Mouse (Mus musculus) stomach, embryonic 16.5 days (tissue): Measurements from ENCODE around the gene Numb. TPM values are rescaled to one million over a fixed set of nuclear protein-coding genes. Genes with fewer than 3 reads are reported as not detected.

Experiments used
- ATAC-seq: fragments of 200-750 bp; cut with Nextera tagmentation; 2 replicates; pipeline ENCODE4 v1.8.0; 2017; ENCODE audit warnings: moderate number of reproducible peaks, moderate TSS enrichment; ENCODE audit not compliant: insufficient read depth, low FRiP score
- H3K27ac ChIP-seq: fragments of 300-500 bp; sonication (generic); 2 replicates; pipeline ENCODE4 v1.5.1; 2014; ENCODE audit warnings: low read length
- H3K27me3 ChIP-seq: fragments of 300-500 bp; sonication (generic); 2 replicates; pipeline ENCODE4 v1.6.1; 2014; ENCODE audit warnings: low read length, control low read depth, mixed read lengths; ENCODE audit not compliant: control insufficient read depth, insufficient read depth
- H3K36me3 ChIP-seq: fragments of 300-500 bp; sonication (generic); 2 replicates; pipeline ENCODE4 v1.6.1; 2014; ENCODE audit warnings: low read length; ENCODE audit not compliant: control insufficient read depth, insufficient read depth
- H3K4me1 ChIP-seq: fragments of 300-500 bp; sonication (generic); 2 replicates; pipeline ENCODE4 v1.6.1; 2014; ENCODE audit warnings: low read length, control low read depth, mixed read lengths; ENCODE audit not compliant: control insufficient read depth, insufficient read depth
- H3K4me2 ChIP-seq: fragments of 300-500 bp; sonication (generic); 2 replicates; pipeline ENCODE4 v1.6.1; 2014; ENCODE audit warnings: low read depth, low read length, mixed read lengths
- H3K4me3 ChIP-seq: fragments of 300-500 bp; sonication (generic); replicated peaks from 2 replicates; pipeline ENCODE4 v1.5.1; 2014; ENCODE audit warnings: mild to moderate bottlenecking, low read length
- H3K9ac ChIP-seq: fragments of 300-500 bp; sonication (generic); 2 replicates; pipeline ENCODE4 v1.6.1; 2014; ENCODE audit warnings: low read length
- H3K9me3 ChIP-seq: fragments of 300-500 bp; sonication (generic); replicated peaks from 2 replicates; pipeline ENCODE4 v1.6.1; 2016; ENCODE audit warnings: low read length, control low read depth; ENCODE audit not compliant: control insufficient read depth
- WGBS: fragments of 180-500 bp; shearing (Covaris S2); extraction: QIAGEN DNeasy Blood & Tissue Kit; methylation state at CpG from one replicate; pipeline ENCODE4 v1.1.7; 2014; 5-methylcytosine and 5-hydroxymethylcytosine counted together
- polyA plus RNA-seq: library from polyadenylated mRNA; unstranded; fragments of >200 nt; fragmentation: Nextera tagmentation; extraction: Ambion mirVana; gene quantifications from 2 replicates; pipeline ENCODE4 v1.2.1, GENCODE M21; 2015

The Numb gene
- polyA plus RNA-seq, 1 experiment from 2014 or later: 37.6 TPM

GRCm38 (mm10) chr12:83800943-83801342 lies 120.8 kb downstream of the Numb start:
- WGBS: 62% methylated on average over 9 of the region's 9 CpGs
- Histone ChIP-seq H3K27ac (no peak overlapping the region), H3K4me1 (no peaks in the 10 kb centered on the region), H3K27me3 (no peaks in the 10 kb centered on the region), H3K4me3 (no peak overlapping the region), H3K9me3 (no peaks in the 10 kb centered on the region), H3K36me3 (peaks cover 15% of the 10 kb centered on the region; the same call in 1 of the 2 replicates), H3K9ac (no peak overlapping the region), H3K4me2 (no peak overlapping the region)
- ATAC-seq: no peak

GRCm38 (mm10) chr12:83798313-83798712 lies 123.4 kb downstream of the Numb start:
- no peak for ATAC-seq
- H3K9me3 ChIP-seq: no peaks in the 10 kb centered on the region
- H3K27me3 ChIP-seq: no peaks in the 10 kb centered on the region
- no peaks in the 10 kb centered on the region for H3K4me1 ChIP-seq
- no peak overlapping the region for H3K9ac ChIP-seq
- no peak overlapping the region for H3K4me3 ChIP-seq
- H3K27ac ChIP-seq: no peak overlapping the region
- H3K36me3 ChIP-seq: no peaks in the 10 kb centered on the region; the same call in none of the 2 replicates
- WGBS: 95% methylated on average over 5 of the region's 5 CpGs
- no peak overlapping the region for H3K4me2 ChIP-seq

GRCm38 (mm10) chr12:83795586-83795985 lies 126.1 kb downstream of the Numb start:
- Histone ChIP-seq H3K9ac (no peak overlapping the region), H3K36me3 (no peaks in the 10 kb centered on the region; the same call in none of the 2 replicates), H3K4me3 (no peak overlapping the region), H3K27me3 (no peaks in the 10 kb centered on the region), H3K4me2 (no peak overlapping the region), H3K27ac (no peak overlapping the region), H3K4me1 (no peaks in the 10 kb centered on the region), H3K9me3 (no peaks in the 10 kb centered on the region)
- 75% methylated on average over 7 of the region's 7 CpGs for WGBS
- ATAC-seq: no peak

GRCm38 (mm10) chr12:83795051-83795450 lies 126.7 kb downstream of the Numb start:
- H3K27me3 ChIP-seq: no peaks in the 10 kb centered on the region
- H3K4me3 ChIP-seq: no peak overlapping the region
- ATAC-seq: no peak
- 47% methylated on average over 2 of the region's 2 CpGs for WGBS
- H3K4me1 ChIP-seq: no peaks in the 10 kb centered on the region
- H3K9me3 ChIP-seq: no peaks in the 10 kb centered on the region
- no peak overlapping the region for H3K4me2 ChIP-seq
- no peak overlapping the region for H3K27ac ChIP-seq
- H3K9ac ChIP-seq: no peak overlapping the region
- H3K36me3 ChIP-seq: no peaks in the 10 kb centered on the region; the same call in none of the 2 replicates

GRCm38 (mm10) chr12:83792706-83793410 lies 128.9 kb downstream of the Numb start:
- H3K9ac ChIP-seq: no peak overlapping the region
- H3K36me3 ChIP-seq: no peaks in the 10 kb centered on the region; the same call in none of the 2 replicates
- no peak overlapping the region for H3K4me2 ChIP-seq
- no peaks in the 10 kb centered on the region for H3K9me3 ChIP-seq
- ATAC-seq: no peak
- H3K4me1 ChIP-seq: no peaks in the 10 kb centered on the region
- H3K4me3 ChIP-seq: no peak overlapping the region
- no peaks in the 10 kb centered on the region for H3K27me3 ChIP-seq
- no peak overlapping the region for H3K27ac ChIP-seq
- WGBS: 70% methylated on average over 10 of the region's 10 CpGs

- Histone ChIP-seq H3K4me1 (no peaks in the 10 kb centered on the region), H3K4me2 (no peak overlapping the region), H3K9me3 (no peaks in the 10 kb centered on the region), H3K27ac (no peak overlapping the region), H3K9ac (no peak overlapping the region), H3K4me3 (no peak overlapping the region), H3K36me3 (no peaks in the 10 kb centered on the region; the same call in none of the 2 replicates), H3K27me3 (no peaks in the 10 kb centered on the region)
- ATAC-seq: no peak
- whole genome bisulfite sequencing: 85% methylated on average over 10 of the region's 10 CpGs
These were observed 130.0 kb downstream of the Numb start for GRCm38 (mm10) chr12:83791737-83792136.

GRCm38 (mm10) chr12:83790749-83791148 lies 131.0 kb downstream of the Numb start:
- Histone ChIP-seq H3K36me3 (no peaks in the 10 kb centered on the region; the same call in none of the 2 replicates), H3K27me3 (no peaks in the 10 kb centered on the region), H3K27ac (no peak overlapping the region), H3K4me2 (no peak overlapping the region), H3K4me3 (no peak overlapping the region), H3K9me3 (no peaks in the 10 kb centered on the region), H3K4me1 (no peaks in the 10 kb centered on the region), H3K9ac (no peak overlapping the region)
- 73% methylated on average over 4 of the region's 4 CpGs for WGBS
- ATAC-seq: no peak

- no peaks in the 10 kb centered on the region for H3K27me3 ChIP-seq
- H3K4me3 ChIP-seq: no peak overlapping the region
- no peak overlapping the region for H3K4me2 ChIP-seq
- no peak for ATAC-seq
- H3K9me3 ChIP-seq: no peaks in the 10 kb centered on the region
- WGBS: 45% methylated on average over 4 of the region's 4 CpGs
- H3K4me1 ChIP-seq: no peaks in the 10 kb centered on the region
- no peak overlapping the region for H3K27ac ChIP-seq
- no peak overlapping the region for H3K9ac ChIP-seq
- no peaks in the 10 kb centered on the region for H3K36me3 ChIP-seq
These were observed 132.0 kb downstream of the Numb start for GRCm38 (mm10) chr12:83789781-83790140.

- Histone ChIP-seq H3K4me1 (no peaks in the 10 kb centered on the region), H3K4me3 (no peak overlapping the region), H3K27me3 (no peaks in the 10 kb centered on the region), H3K36me3 (no peaks in the 10 kb centered on the region), H3K9me3 (no peaks in the 10 kb centered on the region), H3K9ac (no peak overlapping the region), H3K27ac (no peak overlapping the region), H3K4me2 (no peak overlapping the region)
- 88% methylated on average over 17 of the region's 17 CpGs for WGBS
- no peak for ATAC-seq
These were observed 132.5 kb downstream of the Numb start for GRCm38 (mm10) chr12:83789051-83789780.
